In the genomic region with DNA sequence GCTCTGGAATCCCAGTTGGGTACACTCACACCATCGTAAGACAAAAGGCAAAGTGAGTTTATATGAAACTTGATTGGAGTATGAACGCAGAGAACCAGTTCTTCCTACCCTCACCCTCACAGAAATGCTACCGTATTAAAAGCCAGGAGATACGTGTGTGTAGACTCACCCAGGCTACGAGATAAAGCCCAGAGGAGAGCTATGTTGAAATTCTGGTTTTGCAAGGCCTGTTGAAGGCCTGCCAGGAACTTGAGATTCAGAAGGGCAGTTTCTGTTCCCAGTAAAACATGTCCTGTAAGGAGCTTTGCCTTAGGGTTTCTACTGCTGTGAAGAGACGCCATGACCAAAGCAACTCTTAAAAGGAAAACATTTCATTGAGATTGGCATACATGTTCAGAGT, we compare ENCODE assay signal across 16 mouse cellular contexts.
DNase-seq lines count a peak whose midpoint lies in the region; ATAC-seq and TF ChIP-seq lines count a peak whose summit lies in the region.
"Had no signal": no experiment of that assay in that cellular context is flagged by ENCODE, and none has a peak within 500 bp of the region (broad histone marks: within the 10 kb centered on the region; RNA-seq: fewer than 3 reads in every experiment).

No protein-coding gene starts in this region.

- WGBS in heart, adult 2 months, result 83% methylated on average over 6 of the region's 6 CpGs

- TF ChIP-seq EP300 in heart, adult 2 months (IDR thresholded peaks at IDR 0.05; ENCODE audit: insufficient read depth, low read depth, low read length), result no peak

- H3K36me3 ChIP-seq in heart, adult 2 months (ENCODE audit: control insufficient read depth, insufficient read depth, low read length), result no peaks in the 10 kb centered on the region
- H3K36me3 ChIP-seq: hindbrain, embryonic 12.5 days; midbrain, embryonic 13.5 days had no signal

- H3K4me3 ChIP-seq in heart, adult 2 months, result no peak overlapping the region
- H3K4me3 ChIP-seq: hindbrain, embryonic 12.5 days; midbrain, embryonic 13.5 days; myocyte had no signal

- H3K4me1 ChIP-seq in heart, adult 2 months (ENCODE audit: control insufficient read depth, insufficient read depth, low read length), result no peaks in the 10 kb centered on the region; the same call in 1 of the 2 replicates
- H3K4me1 ChIP-seq: hindbrain, embryonic 12.5 days; midbrain, embryonic 13.5 days had no signal

- intact Hi-C loops in heart, adult 2 months (cut with DNase I), result no loop called here
- intact Hi-C loops in heart, postnatal 10 days (cut with DNase I), result loop anchor here (5.0 kb wide), 1 partner anchor 202 kb away; no protein-coding TSS in a partner anchor

- TF ChIP-seq CTCF in heart, adult 2 months (IDR thresholded peaks at IDR 0.05), result no peak

- H3K79me2 ChIP-seq in heart, adult 2 months (replicated peaks; ENCODE audit: control insufficient read depth, insufficient read depth, low read length), result no peaks in the 10 kb centered on the region

- peak; percentile 20 for DNase-seq in heart, adult 2 months
- DNase-seq in heart, postnatal 10 days, result no peak
- peak; percentile 60 for DNase-seq in adrenal gland, postnatal 14 days
- peak; percentile 83 for DNase-seq in lung, postnatal 36 days
- no peak for DNase-seq in right cerebral cortex, adult 2 months (ENCODE audit: low spot score in 2 of 2)
- DNase-seq in kidney, postnatal 25 days, result no peak
- DNase-seq: cerebellum, adult 18-20 months; kidney, postnatal 10 days; retina, postnatal 1 day; thymus, postnatal 4 days had no signal

- no peaks in the 10 kb centered on the region for H3K27me3 ChIP-seq in heart, adult 2 months (ENCODE audit: control insufficient read depth, insufficient read depth, low read length)
- H3K27me3 ChIP-seq: hindbrain, embryonic 12.5 days; midbrain, embryonic 13.5 days had no signal

- TF ChIP-seq POLR2A in heart, adult 2 months (IDR thresholded peaks at IDR 0.05; ENCODE audit: insufficient read depth, low read depth, low read length), result no peak

- no peak overlapping the region for H3K9ac ChIP-seq in heart, adult 2 months (ENCODE audit: low read depth, low read length)
- H3K9ac ChIP-seq: hindbrain, embryonic 12.5 days; midbrain, embryonic 13.5 days had no signal

- ATAC-seq in granulocyte monocyte progenitor cell, adult 5-6 weeks (replicated peaks; ENCODE audit: poor library complexity, severe bottlenecking), result peak; percentile 35; the same call in 1 of the 2 replicates
- ATAC-seq: CD4-positive, CD25-positive, alpha-beta regulatory T cell, adult 4 months; forebrain, embryonic 14.5 days; midbrain, embryonic 13.5 days had no signal

- H3K27ac ChIP-seq in heart, adult 2 months, result no peak overlapping the region
- H3K27ac ChIP-seq: hindbrain, embryonic 12.5 days; midbrain, embryonic 13.5 days had no signal

Comparison
In these comparisons a context has a peak if more than half of its experiments do, and no peak if none do; other contexts are left out.
1. DNase-seq: peak in heart, adult 2 months (2 of 2), adrenal gland, postnatal 14 days (single experiment) and lung, postnatal 36 days (single experiment); none in heart, postnatal 10 days (0 of 2), right cerebral cortex, adult 2 months (0 of 2) and kidney, postnatal 25 days (0 of 2).